Mouse (Mus musculus): ENCODE measurements at regions not wholly inside any gene's neighbourhood (a gene's known extent, or its start where the extent isn't known, plus 50 kb on each side); places are given as distances from the start of the nearest gene placed in this dataset.

DNA sequence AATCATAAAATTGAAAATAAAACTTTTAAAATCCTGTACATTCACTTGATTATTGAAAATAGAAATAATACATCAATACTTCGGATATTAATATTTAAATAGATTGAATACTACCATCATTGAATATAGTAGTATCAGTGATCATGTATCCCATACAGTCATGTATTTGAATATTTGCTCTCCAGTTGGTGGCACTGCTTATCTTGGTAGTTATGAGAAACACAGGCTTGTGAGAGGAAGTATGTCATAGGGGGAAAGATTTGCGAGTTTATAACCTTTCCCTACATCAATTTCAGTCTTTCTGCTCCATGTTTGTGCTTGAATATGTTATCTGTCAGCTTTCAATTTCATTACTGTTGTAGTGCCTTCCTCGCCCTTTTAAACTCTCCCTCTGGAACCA, 828.6 kb downstream of the Stpg2 start:
- TF ChIP-seq EP300 (optimal IDR thresholded peaks at IDR 0.05) = no peak
- TF ChIP-seq CTCF (IDR thresholded peaks at IDR 0.05; ENCODE audit: low read depth) = no peak
